Mouse (Mus musculus) skeletal muscle tissue, postnatal 0 days (tissue): Measurements from ENCODE around the gene Glra4. TPM values are rescaled to one million over a fixed set of nuclear protein-coding genes. Genes with fewer than 3 reads are reported as not detected.

Source experiments
- polyA plus RNA-seq: library from polyadenylated mRNA; unstranded; fragments of >200 nt; fragmentation: Nextera tagmentation; extraction: Ambion mirVana; gene quantifications from 2 replicates; pipeline ENCODE4 v1.2.1, GENCODE M21; 2015

The Glra4 gene
- not detected in 2 replicates for polyA plus RNA-seq

GRCm38 (mm10) chrX:136780041-136780440, at the start of gene Glra4:
Glra4 (minus strand) TSS chrX:136780141.

GRCm38 (mm10) chrX:136822371-136822770, 42.4 kb upstream of the Glra4 start, which contains the start of gene Plp1:
Plp1 (plus strand) TSS chrX:136822671.

GRCm38 (mm10) chrX:136743459-136743858, 36.5 kb downstream of the Glra4 start, which contains the start of gene Morf4l2:
Morf4l2 (minus strand) TSS chrX:136743690.

Other genes with a start within 250 kb of the Glra4 start
- not detected in 2 replicates for gene Kir3dl2, start 236.1 kb downstream of the Glra4 start, polyA plus RNA-seq
- gene Tceal3, start 189.3 kb downstream of the Glra4 start, polyA plus RNA-seq: 55.0 and 81.0 TPM in 2 replicates
- 26.9 and 28.2 TPM in 2 replicates for gene Tceal1, start 72.2 kb downstream of the Glra4 start, polyA plus RNA-seq
- gene Morf4l2, start 36.5 kb downstream of the Glra4 start, polyA plus RNA-seq: 285 and 354 TPM in 2 replicates
- 11.9 and 12.6 TPM in 2 replicates for gene Plp1, start 42.5 kb upstream of the Glra4 start, polyA plus RNA-seq
- 0.45 and 0.74 TPM in 2 replicates for gene Rab9b, start 88.6 kb upstream of the Glra4 start, polyA plus RNA-seq
- not detected in 2 replicates for gene H2bfm, start 147.2 kb upstream of the Glra4 start, polyA plus RNA-seq
- gene Tmsb15b2, start 195.4 kb upstream of the Glra4 start, polyA plus RNA-seq: 12.8 and 13.7 TPM in 2 replicates
- 1.4 and 1.5 TPM in 2 replicates for gene Tmsb15l, start 196.7 kb upstream of the Glra4 start, polyA plus RNA-seq
- 9.7 and 12.0 TPM in 2 replicates for gene Tmsb15b1, start 196.7 kb upstream of the Glra4 start, polyA plus RNA-seq
- 0.33 and 0.34 TPM in 2 replicates for gene Zcchc18, start 213.0 kb upstream of the Glra4 start, polyA plus RNA-seq